Mouse (Mus musculus) kidney, postnatal 14 days (tissue): ENCODE measurements around the gene Btg2.

Source experiments
- DNase-seq: peaks from one replicate; pipeline ENCODE4 v3.0.0; 2022; ENCODE audit warnings: mixed read lengths

Btg2 gene

GRCm38 (mm10) chr1:134055058-134055457 lies 23.9 kb downstream of the Btg2 start:
- DNase-seq: no peak

DNA sequence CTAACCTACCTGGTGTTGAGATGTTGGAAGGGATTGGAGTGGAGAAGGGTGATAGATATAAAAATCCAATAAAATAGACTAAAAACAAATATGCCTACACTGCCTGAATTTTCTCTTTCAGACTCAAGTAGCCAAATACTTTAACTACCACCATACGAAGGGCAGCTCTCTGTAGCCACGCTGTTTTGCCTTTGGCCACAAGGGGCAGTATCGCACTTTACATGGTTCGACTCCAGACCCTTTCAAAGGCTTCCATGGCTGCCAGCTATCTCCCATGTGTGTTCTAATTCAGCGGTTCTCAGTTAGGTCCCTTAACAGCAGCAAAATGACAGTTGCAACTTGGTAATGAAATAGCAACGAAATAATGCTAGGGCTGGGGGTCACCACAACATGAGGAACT lies 25.7 kb downstream of the Btg2 start:
- peak; percentile 92 for DNase-seq

DNA sequence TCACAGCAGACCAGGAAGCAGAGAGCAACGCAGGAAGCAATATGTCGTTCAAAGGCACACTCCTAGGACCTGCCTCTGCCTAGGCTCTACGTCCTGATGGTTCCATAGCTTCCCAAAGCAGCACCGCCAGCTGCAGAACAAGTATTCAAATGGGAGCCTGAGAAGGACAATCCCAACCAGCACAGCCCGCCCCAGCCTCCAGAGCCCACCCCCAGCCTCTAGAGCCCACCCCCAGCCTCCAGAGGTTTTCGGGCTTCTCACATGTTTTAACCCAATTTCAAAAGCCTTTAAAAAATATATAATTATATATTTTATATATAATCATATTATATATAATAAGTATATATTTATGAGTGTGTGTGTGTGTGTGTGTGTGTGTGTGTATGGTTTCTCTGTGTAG lies 29.4 kb downstream of the Btg2 start:
- DNase-seq: no peak

- DNase-seq: peak; percentile 82
Measured at GRCm38 (mm10) chr1:134048759-134049158, 30.2 kb downstream of the Btg2 start.

GRCm38 (mm10) chr1:134047431-134047830 lies 31.5 kb downstream of the Btg2 start:
- no peak for DNase-seq

DNA sequence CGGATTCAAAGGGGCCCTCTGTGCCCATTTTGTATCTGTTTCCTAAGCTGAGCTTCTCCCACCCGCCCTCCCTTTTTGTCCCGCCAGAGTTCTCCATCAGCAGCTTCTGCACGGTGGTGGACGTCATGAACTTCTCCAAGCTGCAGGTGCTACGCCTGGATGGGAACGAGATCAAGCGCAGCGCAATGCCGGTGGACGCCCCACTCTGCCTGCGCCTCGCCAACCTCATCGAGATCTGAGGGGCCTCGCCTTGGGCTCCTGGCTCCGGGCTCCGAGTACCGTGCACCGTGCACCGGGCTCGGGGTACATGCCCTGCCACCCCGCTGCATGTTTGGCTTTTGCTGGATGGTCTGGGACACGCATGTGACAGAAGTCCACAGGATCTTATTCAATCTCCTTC lies 32.5 kb downstream of the Btg2 start:
- DNase-seq: no peak

DNA sequence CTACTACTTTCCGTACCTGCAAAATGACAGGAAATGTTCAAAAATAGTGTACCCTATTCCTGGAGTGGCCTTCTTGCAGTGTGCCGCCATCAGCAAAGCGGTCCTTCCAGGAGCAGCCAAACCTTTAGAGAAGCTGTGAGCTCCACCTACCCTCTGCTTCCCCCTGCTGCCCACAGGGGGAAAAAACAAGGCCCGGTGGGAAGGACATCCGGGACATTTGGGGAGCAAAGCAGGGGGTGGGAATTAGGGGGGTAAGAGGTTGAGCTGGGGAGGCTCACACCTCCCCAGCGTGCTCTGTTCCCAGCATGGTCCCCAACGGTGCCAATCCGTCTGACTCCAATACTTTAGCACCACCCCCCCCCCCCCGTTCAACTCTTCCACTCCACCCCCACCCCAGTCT lies 32.9 kb downstream of the Btg2 start:
- DNase-seq: peak; percentile 84

DNA sequence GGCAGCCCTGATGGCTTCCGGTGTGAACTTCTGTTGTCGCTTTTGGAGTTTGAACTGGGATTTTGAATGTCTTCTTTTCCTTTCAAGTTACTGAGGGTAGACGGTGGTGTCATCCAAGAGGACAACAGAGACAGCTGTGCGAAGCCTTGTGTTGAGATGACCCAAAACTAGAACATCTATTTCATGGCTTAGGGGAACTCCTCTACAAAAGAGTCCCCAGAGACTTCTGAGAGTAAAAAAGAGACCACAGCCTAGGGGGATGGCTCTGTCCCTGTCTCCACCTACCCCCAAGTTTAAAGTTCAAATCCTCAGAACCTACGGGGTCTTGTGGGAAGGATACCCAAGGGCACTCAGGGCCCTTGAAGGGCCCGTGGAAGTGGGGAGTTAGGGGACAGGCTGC lies 34.1 kb downstream of the Btg2 start:
- DNase-seq: no peak

- no peak for DNase-seq
Measured at GRCm38 (mm10) chr1:134042341-134042740, 36.6 kb downstream of the Btg2 start.

- DNase-seq: peak; percentile 50
Measured at GRCm38 (mm10) chr1:134041900-134042299, 37.0 kb downstream of the Btg2 start.

DNA sequence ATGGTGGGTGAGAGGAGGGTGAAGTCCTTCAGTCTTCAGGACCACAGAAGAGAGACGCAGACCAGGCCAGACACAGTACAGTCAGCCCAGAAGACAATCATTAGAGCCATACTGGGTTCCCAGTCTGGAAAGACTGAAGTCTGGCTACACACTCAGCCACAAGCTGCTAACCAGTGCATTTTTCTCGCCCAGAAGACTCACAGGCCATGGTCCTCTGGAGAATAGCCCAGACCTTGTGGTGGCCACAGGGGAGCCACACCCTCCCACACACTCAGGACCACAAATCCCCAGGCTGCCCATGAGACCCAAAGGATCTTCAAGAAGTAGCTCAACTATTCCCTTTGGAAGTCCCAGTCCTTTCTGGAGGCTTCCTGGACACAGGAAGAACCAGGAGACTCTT lies 39.6 kb downstream of the Btg2 start:
- no peak for DNase-seq

DNA sequence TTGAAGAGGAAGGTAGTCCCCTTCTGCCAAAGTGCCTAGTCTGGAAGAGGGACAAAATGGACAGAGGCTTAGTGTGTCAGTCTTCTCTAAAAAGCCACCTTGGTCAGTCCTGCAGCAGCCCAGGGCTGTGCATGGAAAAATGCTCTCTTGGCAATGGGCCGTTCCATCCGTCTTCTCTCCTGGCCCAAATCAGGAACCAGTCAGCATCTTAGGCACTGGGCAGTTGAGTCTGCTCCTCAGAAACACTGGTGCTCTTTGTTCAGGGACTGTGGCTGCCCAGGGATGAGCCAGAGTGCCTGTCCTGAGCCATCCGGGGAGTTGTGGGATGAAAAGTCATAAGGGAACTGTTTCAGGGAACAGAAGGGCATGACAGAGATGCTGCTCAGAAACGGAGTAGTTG lies 40.6 kb downstream of the Btg2 start:
- DNase-seq: no peak

- DNase-seq: no peak
Measured at GRCm38 (mm10) chr1:134037172-134037571, 41.7 kb downstream of the Btg2 start, which contains the start of gene Fmod. Gene Fmod, plus strand, starts transcription at chr1:134037254.

GRCm38 (mm10) chr1:134036492-134036891 lies 42.4 kb downstream of the Btg2 start:
- no peak for DNase-seq

DNA sequence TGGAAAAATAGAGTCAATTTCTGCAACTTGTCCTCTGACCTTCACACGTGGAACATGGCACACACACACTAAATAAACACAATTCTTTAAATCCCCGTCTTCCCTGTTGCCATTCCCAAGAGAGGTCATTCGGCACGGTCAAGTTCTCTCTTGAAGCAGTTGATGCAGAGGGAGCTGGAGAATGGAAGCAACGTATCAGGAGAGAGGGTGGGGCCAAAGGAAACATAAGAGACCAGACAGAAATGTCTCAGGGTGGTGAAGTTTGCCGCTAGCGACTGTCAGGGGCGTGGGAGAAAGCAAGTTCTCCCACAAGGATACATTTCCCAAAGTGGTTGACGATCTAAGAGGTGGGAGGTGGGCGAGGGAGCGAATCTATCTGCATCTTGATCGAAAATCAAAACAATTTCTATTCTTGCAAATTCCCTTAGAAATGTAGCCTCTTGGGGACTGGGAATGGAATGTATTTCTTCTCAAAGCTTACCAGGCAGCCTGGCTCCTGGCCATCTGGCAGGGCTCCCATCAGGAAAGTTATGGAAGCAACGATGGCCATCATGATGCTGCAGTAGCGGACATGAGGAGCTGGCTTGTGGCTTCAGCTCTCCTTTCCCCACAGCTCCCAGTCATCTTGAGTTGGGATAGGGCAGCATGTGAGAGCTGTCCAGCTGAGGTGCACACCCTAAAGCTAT lies 50.6 kb downstream of the Btg2 start:
- peak; percentile 76 for DNase-seq

GRCm38 (mm10) chr1:134026741-134027140 lies 52.2 kb downstream of the Btg2 start:
- DNase-seq: no peak

GRCm38 (mm10) chr1:134025975-134026374 lies 52.9 kb downstream of the Btg2 start:
- DNase-seq: no peak
